Mouse (Mus musculus) gastrocnemius, adult 2 months (tissue): ENCODE results near the gene F10. TPM values are rescaled to one million over a fixed set of nuclear protein-coding genes. Genes with fewer than 3 reads are reported as not detected.

ENCODE experiments used
- DNase-seq: peaks from one replicate; pipeline ENCODE4 v3.0.0; 2022
- H3K27ac ChIP-seq: fragments of 200-600 bp; 2 replicates; pipeline ENCODE4 v1.8.1; 2022; ENCODE audit warnings: mild to moderate bottlenecking
- H3K4me3 ChIP-seq: fragments of 200-600 bp; 2 replicates; pipeline ENCODE4 v1.8.1; 2022; ENCODE audit warnings: mild to moderate bottlenecking, moderate library complexity
- CTCF ChIP-seq: fragments of 200-600 bp; IDR thresholded peaks from 2 replicates; pipeline ENCODE4 v1.8.1; 2022; ENCODE audit warnings: antibody characterized with exemption, mild to moderate bottlenecking, moderate library complexity
- intact Hi-C: fragments of 180-260 bp; cut with DNase I; formaldehyde crosslinking; loops from one replicate; pipeline ENCODE4 v1.15.1; 2025
- long read RNA-seq, 2 experiments: library from polyadenylated mRNA; stranded (forward); transcript quantifications; one replicate each; pipeline ENCODE4 v2.0.0; 2021
- total RNA-seq, 2 experiments: library from RNA; stranded (reverse); gene quantifications; 2 replicates each; pipeline ENCODE4 v1.2.3; 2021

F10 gene
- total RNA-seq: not detected
- long read RNA-seq, experiment 1: 0 reads
- long read RNA-seq, experiment 2: 0 reads

DNA sequence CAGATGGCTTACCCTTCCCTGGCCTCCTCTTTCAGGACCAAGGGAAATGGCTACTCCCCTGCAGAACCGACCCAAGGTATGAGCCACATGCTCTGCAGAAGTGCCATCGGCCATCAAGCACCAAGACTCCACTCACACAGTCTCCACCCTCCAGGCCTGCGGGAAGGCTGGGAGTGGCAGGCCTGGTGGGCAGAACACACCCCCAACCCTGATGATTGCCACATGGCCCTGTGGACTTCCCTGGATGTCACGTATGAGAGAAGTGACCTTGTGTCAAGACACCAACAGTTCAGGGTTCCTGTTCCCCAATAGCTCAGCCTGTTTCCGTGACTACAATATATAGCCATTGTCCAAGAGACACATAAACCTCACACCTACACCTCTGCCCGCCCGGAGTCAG is at the start of gene F10:
F10 (plus strand) TSS at position 294 of the 400 bp plus-strand sequence.
- no peak for TF ChIP-seq CTCF
- DNase-seq: no peak
- intact Hi-C loops: no loop called here
- H3K4me3 ChIP-seq: no peak within 1 kb of the TSS
- no peak within 1 kb of the TSS for H3K27ac ChIP-seq

DNA sequence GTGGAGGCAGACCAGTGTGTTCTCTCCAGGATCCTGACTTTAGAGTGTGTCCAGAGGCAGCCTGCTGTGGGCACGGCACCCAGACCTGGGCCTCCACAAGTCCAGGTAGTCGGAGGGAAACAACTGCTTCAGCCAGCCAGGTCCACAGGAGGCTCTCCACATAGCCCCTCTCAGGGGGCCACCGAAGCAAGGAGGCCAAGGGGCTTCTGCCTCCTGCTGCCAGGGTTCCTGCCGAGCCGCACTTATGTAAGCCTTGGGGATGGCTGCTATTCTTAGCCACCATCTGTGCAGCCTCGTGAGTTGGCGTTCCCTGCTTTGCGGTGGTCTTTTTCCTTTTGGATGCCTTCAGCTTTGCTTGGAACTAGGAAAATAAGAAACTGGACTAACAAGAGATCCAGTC is 49.5 kb upstream of the F10 start:
- no peak for DNase-seq

DNA sequence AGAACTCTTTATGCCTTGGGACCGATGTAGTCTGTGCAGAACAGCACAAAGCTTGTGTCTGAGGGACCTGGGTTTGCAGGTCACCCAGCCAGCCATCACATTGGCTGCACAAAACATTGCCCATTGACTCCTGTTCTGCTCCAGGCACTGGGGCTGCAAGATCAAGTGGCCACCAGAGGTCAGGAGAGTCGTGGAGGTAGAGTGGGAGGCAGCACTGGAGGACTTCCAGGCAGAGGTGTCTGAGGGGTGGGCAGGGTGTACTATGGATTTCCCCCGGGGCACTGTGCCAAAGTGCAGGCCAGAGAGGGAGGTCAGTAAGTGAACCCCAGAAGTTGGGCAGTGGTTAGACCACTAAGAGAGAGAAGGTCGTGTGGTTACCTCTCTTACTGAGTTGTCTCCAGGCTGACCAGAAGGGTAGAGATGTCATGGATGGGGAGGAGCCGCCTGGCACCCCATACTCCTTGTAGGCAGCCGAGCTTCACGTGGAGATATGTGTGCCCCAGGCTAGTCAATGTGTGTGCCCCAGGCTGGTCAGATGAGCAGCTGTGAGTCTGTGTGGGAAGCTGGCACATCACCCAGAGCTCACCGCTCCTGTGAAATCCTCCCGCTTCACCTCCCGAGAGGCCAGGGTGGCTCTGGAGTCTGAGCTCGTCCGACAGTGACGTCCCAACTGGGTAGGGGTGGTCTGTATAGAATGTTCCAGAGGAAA is 48.2 kb upstream of the F10 start:
- intact Hi-C loops: no loop called here
- H3K4me3 ChIP-seq: no peak overlapping the region
- H3K27ac ChIP-seq: no peak overlapping the region
- TF ChIP-seq CTCF: peak; percentile 50
- DNase-seq: peak; percentile 46

More for the DNA sequence above, 49.5 kb upstream of the F10 start:
- Histone ChIP-seq H3K27ac (peak overlapping the region; percentile 66), H3K4me3 (peak overlapping the region; percentile 18)
- intact Hi-C loops: no loop called here
- no peak for TF ChIP-seq CTCF

DNA sequence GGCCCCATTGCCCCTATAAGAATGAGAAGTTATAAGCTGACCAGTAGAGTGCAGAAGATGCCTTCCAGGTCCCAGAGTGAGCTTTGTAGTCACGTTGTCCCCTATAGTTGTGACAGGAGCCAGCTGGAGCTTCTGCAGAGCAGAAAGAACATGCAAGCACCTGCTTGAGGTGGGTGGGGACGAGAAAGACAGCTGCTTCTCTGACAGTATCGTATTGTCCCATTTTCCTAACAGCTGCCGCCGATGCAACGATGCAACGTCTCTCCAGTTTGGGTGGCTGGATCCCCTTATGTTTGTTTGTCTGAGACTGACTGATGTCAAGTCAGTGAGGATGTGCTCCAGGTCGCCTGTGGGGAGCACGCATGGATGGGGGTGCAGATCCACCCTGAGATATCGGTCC is 45.7 kb upstream of the F10 start:
- TF ChIP-seq CTCF: no peak
- no peak for DNase-seq
- intact Hi-C loops: loop anchor here (10.0 kb wide), 1 partner anchor 263 kb away; the partner anchor contains the start of gene Adprhl1
- Histone ChIP-seq H3K27ac (no peak overlapping the region), H3K4me3 (no peak overlapping the region)

DNA sequence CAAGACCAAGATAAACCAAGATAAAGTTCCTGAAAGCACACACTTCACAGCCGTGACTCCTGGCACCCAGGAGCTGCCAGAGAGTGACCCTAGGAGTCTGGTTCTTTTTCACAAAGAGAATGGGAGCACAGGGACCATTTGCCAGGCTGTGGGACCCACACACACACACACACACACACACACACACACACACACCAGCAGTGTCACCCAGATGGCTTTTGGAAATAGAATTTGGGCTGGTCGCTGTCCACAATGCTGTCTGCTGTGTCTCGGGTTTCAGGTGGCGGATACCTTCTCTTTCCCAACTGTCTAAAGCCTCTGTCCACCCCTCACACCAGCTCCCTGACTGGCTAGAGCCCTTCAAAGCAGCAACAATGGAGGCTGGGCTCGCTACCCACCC is 42.6 kb upstream of the F10 start:
- Histone ChIP-seq H3K4me3 (no peak overlapping the region), H3K27ac (no peak overlapping the region)
- intact Hi-C loops: loop anchor here (10.0 kb wide), 1 partner anchor 260 kb away; the partner anchor contains the start of gene Adprhl1
- DNase-seq: no peak
- no peak for TF ChIP-seq CTCF

DNA sequence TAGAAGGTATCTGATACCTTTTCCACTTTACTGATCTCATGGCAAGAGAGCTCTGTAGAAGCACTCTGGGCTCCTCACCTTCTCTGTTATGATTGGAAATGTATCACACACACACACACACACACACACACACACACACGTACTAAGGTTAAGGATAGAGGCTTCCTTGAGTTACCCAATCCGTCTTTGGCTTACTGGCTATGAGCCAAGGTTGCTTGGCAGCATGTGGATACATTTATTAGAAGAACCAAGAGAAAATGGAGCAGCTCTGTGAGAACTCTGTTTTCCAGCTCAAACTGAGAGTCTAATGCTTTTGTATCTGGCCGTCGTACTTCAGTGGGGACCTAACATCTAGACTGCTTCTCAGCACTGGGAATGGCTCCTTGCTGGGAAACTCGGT is 41.6 kb upstream of the F10 start:
- Histone ChIP-seq H3K4me3 (no peak overlapping the region), H3K27ac (no peak overlapping the region)
- intact Hi-C loops: loop anchor here (5.0 to 10.0 kb wide), 2 partner anchors 107 to 259 kb away; partner anchors contain the start of gene Adprhl1
- no peak for DNase-seq
- no peak for TF ChIP-seq CTCF

DNA sequence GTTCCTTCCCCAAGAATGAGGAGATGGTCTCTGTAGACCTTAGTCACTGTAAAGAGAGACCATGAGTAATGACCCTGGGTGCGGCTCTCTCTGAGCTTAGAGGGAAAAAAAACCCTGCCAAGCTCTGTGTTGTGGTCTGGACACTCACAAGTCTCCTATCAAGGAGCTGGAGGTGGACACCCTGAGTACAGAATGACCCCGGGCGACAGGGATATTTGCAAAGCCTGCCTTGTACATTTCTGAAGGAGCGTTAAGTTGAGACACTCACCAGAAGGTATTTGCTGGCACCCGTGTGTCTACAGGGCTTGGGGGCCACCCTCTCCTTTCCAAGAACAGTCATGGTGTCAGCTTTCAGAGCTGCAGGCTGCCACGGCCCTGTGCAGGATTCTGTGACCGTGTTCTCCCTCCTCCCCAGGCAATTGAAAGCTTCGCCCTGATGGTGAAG is 40.3 kb upstream of the F10 start:
- Histone ChIP-seq H3K27ac (peak overlapping the region; percentile 57), H3K4me3 (peak overlapping the region; percentile 40)
- intact Hi-C loops: loop anchor here (5.0 to 10.0 kb wide), 2 partner anchors 105 to 258 kb away; partner anchors contain the start of gene Adprhl1
- DNase-seq: peak; percentile 71
- TF ChIP-seq CTCF: no peak

DNA sequence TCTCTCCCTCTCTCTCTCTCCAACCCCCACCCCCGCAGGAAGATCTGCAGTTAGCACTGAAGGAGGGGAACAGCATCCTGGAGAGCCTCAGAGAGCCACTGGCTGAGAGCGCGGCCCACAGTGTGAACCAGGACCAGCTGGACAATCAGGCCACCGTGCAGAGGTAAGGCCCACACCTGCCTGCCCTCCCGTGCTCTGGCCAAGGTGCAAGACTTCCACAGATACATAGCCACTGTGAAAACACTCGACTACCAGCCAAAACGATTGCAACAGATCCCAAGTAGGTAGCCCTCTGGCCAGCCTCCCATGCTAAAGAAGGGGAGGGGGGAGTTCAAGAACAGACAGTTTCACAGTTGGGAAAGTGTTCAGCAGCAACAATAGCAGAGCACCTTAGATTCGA is 38.8 kb upstream of the F10 start:
- intact Hi-C loops: loop anchor here (5.0 to 10.0 kb wide), 2 partner anchors 104 to 256 kb away; partner anchors contain the start of gene Adprhl1

DNA sequence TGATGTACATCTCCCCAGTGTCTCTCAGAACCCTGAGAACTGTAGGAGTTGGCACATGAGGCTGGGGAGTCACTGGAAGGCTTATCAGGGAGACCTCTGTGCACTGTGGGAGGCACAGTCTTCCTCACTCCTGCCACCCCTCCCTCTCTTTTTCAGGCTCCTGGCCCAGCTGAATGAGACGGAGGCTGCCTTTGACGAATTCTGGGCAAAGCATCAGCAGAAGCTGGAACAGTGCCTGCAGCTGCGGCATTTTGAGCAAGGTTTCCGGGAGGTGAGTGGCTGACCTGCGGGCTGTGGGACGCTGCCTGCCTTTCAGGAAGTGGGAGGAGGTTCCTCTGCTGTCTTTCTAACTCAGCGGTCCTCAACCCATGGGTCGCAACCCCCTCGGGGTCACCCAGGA is 37.3 kb upstream of the F10 start:
- DNase-seq: no peak
- no peak overlapping the region for H3K4me3 ChIP-seq
- intact Hi-C loops: loop anchor here (5.0 to 10.0 kb wide), 2 partner anchors 103 to 255 kb away; partner anchors contain the start of gene Adprhl1
- no peak overlapping the region for H3K27ac ChIP-seq
- no peak for TF ChIP-seq CTCF

More for the DNA sequence above, 38.8 kb upstream of the F10 start:
- H3K27ac ChIP-seq: no peak overlapping the region
- no peak overlapping the region for H3K4me3 ChIP-seq
- no peak for DNase-seq
- no peak for TF ChIP-seq CTCF

DNA sequence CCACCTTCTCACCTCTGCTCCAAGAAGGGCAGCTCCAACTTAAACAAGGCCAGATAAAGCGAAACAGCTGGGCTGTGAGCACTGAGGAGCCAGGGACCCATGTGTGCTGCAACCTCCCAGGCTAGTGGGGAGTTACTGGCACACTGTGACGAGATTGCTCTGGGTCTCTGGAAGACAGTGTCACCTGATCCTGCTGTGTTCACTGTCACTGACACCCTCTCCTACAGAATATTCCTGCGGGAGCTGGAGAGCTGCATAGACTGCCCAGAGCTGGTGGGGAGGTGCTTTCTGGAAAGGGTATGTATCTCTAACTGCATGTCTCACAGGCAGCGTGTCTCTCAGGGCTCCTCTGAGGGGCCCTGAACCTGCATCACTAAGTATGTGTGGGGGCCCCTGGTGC is 29.6 kb upstream of the F10 start:
- intact Hi-C loops: no loop called here
- no peak for TF ChIP-seq CTCF
- Histone ChIP-seq H3K4me3 (no peak overlapping the region), H3K27ac (no peak overlapping the region)
- DNase-seq: no peak

DNA sequence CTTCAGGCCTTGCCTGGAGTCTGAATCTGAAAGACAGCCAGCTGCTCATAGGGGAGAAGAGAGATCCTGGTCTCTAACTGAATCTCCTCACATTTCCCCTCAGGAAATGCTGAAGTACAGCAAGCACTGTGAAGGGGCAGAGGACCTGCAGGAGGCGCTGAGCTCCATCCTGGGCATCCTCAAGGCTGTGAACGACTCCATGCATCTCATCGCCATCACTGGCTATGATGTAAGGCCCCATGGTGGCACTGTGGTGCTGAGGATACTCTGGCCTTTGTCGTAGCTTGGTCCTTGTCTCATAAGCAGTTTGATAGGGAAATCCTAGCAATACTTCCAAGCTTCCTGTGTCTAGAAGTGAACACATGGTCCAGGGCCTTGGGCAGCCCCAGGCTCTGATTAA is 26.8 kb upstream of the F10 start:
- no peak overlapping the region for H3K4me3 ChIP-seq
- no peak for TF ChIP-seq CTCF
- H3K27ac ChIP-seq: no peak overlapping the region
- no peak for DNase-seq
- intact Hi-C loops: no loop called here

DNA sequence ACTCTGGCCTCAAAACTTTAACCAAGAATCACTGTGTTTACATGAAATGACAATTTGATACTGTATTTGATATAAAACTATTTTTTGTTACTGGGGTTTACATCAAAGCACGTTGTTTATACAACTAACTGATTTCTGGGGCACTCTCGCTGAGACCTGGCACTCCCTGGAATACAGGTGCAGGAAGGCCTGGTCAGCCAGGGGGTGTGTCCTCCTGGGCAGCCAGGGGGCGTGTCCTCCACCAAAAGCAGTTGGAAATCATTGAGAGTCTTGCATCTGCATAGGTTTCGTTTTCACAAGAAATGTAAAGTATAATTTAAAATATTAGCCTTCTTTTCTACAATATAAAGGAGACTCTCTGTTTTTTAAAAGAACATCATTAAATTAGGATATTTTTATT is 17.5 kb upstream of the F10 start:
- intact Hi-C loops: no loop called here
- no peak for DNase-seq
- no peak overlapping the region for H3K4me3 ChIP-seq

DNA sequence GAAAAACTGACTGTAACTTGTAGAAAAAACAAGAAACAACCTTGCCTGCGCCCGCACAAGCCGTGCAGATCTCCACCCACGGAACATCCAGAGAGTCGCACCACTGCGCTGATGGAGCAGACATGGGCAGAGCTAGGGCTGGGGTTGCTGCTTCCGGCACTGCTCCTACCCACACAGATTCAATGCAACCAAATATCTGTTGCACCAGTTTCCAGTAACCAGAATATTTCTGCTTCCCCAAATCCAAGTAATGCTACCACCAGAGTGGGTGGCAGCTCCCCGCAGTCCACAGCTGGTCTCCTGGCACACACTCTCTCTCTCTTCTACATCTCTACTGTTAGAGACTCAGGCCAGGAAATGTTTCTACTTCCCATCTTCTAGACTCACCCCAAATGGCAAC is 15.3 kb upstream of the F10 start:
- Histone ChIP-seq H3K4me3 (no peak overlapping the region), H3K27ac (no peak overlapping the region)
- DNase-seq: no peak
- intact Hi-C loops: no loop called here
- no peak for TF ChIP-seq CTCF

More for the DNA sequence above, 17.5 kb upstream of the F10 start:
- H3K27ac ChIP-seq: no peak overlapping the region
- TF ChIP-seq CTCF: no peak
